Mouse (Mus musculus) cortical plate, adult 2 months (tissue): ENCODE results near the gene Rps7.

Source experiments
- CTCF ChIP-seq: fragments of 200-500 bp; IDR thresholded peaks from 2 replicates; pipeline ENCODE4 v1.5.1; 2011; ENCODE audit warnings: mild to moderate bottlenecking, control low read depth, low read length; ENCODE audit not compliant: insufficient read depth; ENCODE audit errors: extremely low read depth
- POLR2A ChIP-seq: fragments of 200-500 bp; IDR thresholded peaks from 2 replicates; pipeline ENCODE4 v1.6.1; 2011; ENCODE audit warnings: mild to moderate bottlenecking, low read length, control low read depth; ENCODE audit not compliant: insufficient read depth; ENCODE audit errors: extremely low read depth

DNA sequence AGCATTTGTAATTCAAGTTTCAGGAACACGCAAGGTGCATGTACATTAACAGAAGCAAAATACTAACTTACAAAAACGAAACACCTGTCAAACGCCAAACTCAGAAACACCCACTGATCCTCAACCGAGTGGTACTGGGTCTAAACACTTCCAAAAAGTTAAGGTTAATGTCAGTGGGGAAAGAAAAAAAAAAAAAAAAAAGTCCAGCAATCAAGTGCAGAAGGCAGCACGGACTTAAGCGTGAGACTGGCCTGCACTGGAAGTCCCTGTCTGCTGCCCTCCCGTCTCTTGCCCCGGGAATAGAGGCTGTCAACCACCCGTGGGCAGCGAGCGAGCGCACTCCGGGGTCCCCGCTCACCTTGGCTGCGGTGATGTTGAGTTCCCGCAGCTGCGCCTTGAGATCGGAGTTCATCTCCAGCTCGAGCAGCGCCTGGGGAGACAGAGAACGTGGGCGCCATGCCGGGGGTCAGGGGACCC lies 657 bp downstream of the Rps7 start:
- TF ChIP-seq CTCF: no peak
- TF ChIP-seq POLR2A: no peak
